Mouse (Mus musculus) kidney, postnatal 0 days (tissue): ENCODE data around the gene Gm28043. TPM values are rescaled to one million over a fixed set of nuclear protein-coding genes. Genes with fewer than 3 reads are reported as not detected.

Experiments used
- ATAC-seq: fragments of 200-750 bp; cut with Nextera tagmentation; replicated peaks from 2 replicates; pipeline ENCODE4 v1.8.0; 2017; ENCODE audit warnings: low read depth, moderate number of reproducible peaks, moderate TSS enrichment, moderate library complexity; ENCODE audit not compliant: low FRiP score
- DNase-seq: peaks from one replicate; pipeline ENCODE4 v3.0.0-alpha.2; 2016; ENCODE audit warnings: low spot score
- H3K27ac ChIP-seq: fragments of 300-500 bp; sonication (generic); 2 replicates; pipeline ENCODE4 v1.5.1; 2014; ENCODE audit warnings: mild to moderate bottlenecking
- H3K27me3 ChIP-seq: fragments of 300-500 bp; sonication (generic); 2 replicates; pipeline ENCODE4 v1.6.1; 2014; ENCODE audit warnings: low read length, mixed read lengths; ENCODE audit not compliant: insufficient read depth
- H3K36me3 ChIP-seq: fragments of 300-500 bp; sonication (generic); 2 replicates; pipeline ENCODE4 v1.6.1; 2014; ENCODE audit warnings: low read length, mixed read lengths; ENCODE audit not compliant: insufficient read depth
- H3K4me1 ChIP-seq: fragments of 300-500 bp; sonication (generic); replicated peaks from 2 replicates; pipeline ENCODE4 v1.6.1; 2014; ENCODE audit warnings: antibody characterized with exemption, low read length, mixed read lengths; ENCODE audit not compliant: insufficient read depth
- H3K4me2 ChIP-seq: fragments of 300-500 bp; sonication (generic); 2 replicates; pipeline ENCODE4 v1.6.1; 2014; ENCODE audit warnings: mild to moderate bottlenecking, low read length, moderate library complexity, mixed read lengths
- H3K4me3 ChIP-seq: fragments of 300-500 bp; sonication (generic); replicated peaks from 2 replicates; pipeline ENCODE4 v1.5.1; 2014; ENCODE audit warnings: low read depth, low read length
- H3K9ac ChIP-seq: fragments of 300-500 bp; sonication (generic); 2 replicates; pipeline ENCODE4 v1.6.1; 2014; ENCODE audit warnings: low read depth, low read length
- H3K9me3 ChIP-seq: fragments of 300-500 bp; sonication (generic); replicated peaks from 2 replicates; pipeline ENCODE4 v1.6.1; 2016; ENCODE audit warnings: low read length, inconsistent platforms, mixed read lengths
- CTCF ChIP-seq: IDR thresholded peaks from 2 replicates; pipeline ENCODE4 v1.5.1; 2016; ENCODE audit warnings: antibody characterized with exemption, low read depth, mild to moderate bottlenecking, moderate library complexity
- WGBS: fragments of 180-500 bp; shearing (Covaris S2); extraction: QIAGEN DNeasy Blood & Tissue Kit; methylation state at CpG from one replicate; pipeline ENCODE4 v1.1.7; 2014; 5-methylcytosine and 5-hydroxymethylcytosine counted together
- polyA plus RNA-seq: library from polyadenylated mRNA; unstranded; fragments of >200 nt; fragmentation: Nextera tagmentation; extraction: Ambion mirVana; gene quantifications from 2 replicates; pipeline ENCODE4 v1.2.1, GENCODE M21; 2015

Gm28043 gene
- polyA plus RNA-seq, 1 experiment from 2014 or later: 2.1 TPM

- no peak for ATAC-seq
- no peak overlapping the region for H3K4me2 ChIP-seq
- H3K36me3 ChIP-seq: peaks cover 28% of the 10 kb centered on the region
- no peak for TF ChIP-seq CTCF
- no peaks in the 10 kb centered on the region for H3K27me3 ChIP-seq
- H3K9ac ChIP-seq: no peak overlapping the region
- H3K4me1 ChIP-seq: no peaks in the 10 kb centered on the region
- DNase-seq: no peak
- WGBS: 82% methylated on average over 5 of the region's 5 CpGs
- no peak overlapping the region for H3K27ac ChIP-seq
- H3K9me3 ChIP-seq: no peaks in the 10 kb centered on the region
- H3K4me3 ChIP-seq: no peak overlapping the region
Measured at GRCm38 (mm10) chr17:29584306-29584705, 30.4 kb upstream of the Gm28043 start.

GRCm38 (mm10) chr17:29584737-29585136, 29.9 kb upstream of the Gm28043 start:
- Histone ChIP-seq H3K4me1 (no peaks in the 10 kb centered on the region), H3K4me2 (no peak overlapping the region), H3K9ac (no peak overlapping the region), H3K27me3 (no peaks in the 10 kb centered on the region), H3K27ac (no peak overlapping the region), H3K4me3 (no peak overlapping the region), H3K9me3 (no peaks in the 10 kb centered on the region), H3K36me3 (peaks cover 26% of the 10 kb centered on the region)
- DNase-seq: no peak
- no peak for TF ChIP-seq CTCF
- 95% methylated on average over 3 of the region's 3 CpGs for WGBS
- ATAC-seq: no peak

GRCm38 (mm10) chr17:29585446-29585845, 29.2 kb upstream of the Gm28043 start:
- peaks cover 22% of the 10 kb centered on the region for H3K36me3 ChIP-seq
- WGBS: 89% methylated on average over 6 of the region's 6 CpGs
- H3K4me1 ChIP-seq: no peaks in the 10 kb centered on the region
- H3K9me3 ChIP-seq: no peaks in the 10 kb centered on the region
- ATAC-seq (no peak), DNase-seq (no peak)
- no peak overlapping the region for H3K4me2 ChIP-seq
- no peaks in the 10 kb centered on the region for H3K27me3 ChIP-seq
- no peak overlapping the region for H3K4me3 ChIP-seq
- H3K27ac ChIP-seq: no peak overlapping the region
- no peak for TF ChIP-seq CTCF
- H3K9ac ChIP-seq: no peak overlapping the region

GRCm38 (mm10) chr17:29586921-29587320, 27.8 kb upstream of the Gm28043 start:
- H3K4me2 ChIP-seq: no peak overlapping the region
- H3K4me3 ChIP-seq: no peak overlapping the region
- no peak for TF ChIP-seq CTCF
- H3K4me1 ChIP-seq: no peaks in the 10 kb centered on the region
- H3K9me3 ChIP-seq: no peaks in the 10 kb centered on the region
- H3K9ac ChIP-seq: no peak overlapping the region
- ATAC-seq: no peak
- WGBS: 82% methylated on average over 9 of the region's 9 CpGs
- no peaks in the 10 kb centered on the region for H3K27me3 ChIP-seq
- no peak overlapping the region for H3K27ac ChIP-seq
- H3K36me3 ChIP-seq: peaks cover 22% of the 10 kb centered on the region
- DNase-seq: no peak

- Histone ChIP-seq H3K4me1 (no peaks in the 10 kb centered on the region), H3K27ac (no peak overlapping the region), H3K9me3 (no peaks in the 10 kb centered on the region), H3K27me3 (no peaks in the 10 kb centered on the region), H3K4me2 (no peak overlapping the region), H3K9ac (no peak overlapping the region), H3K4me3 (no peak overlapping the region), H3K36me3 (peaks cover 12% of the 10 kb centered on the region)
- TF ChIP-seq CTCF: no peak
- WGBS: 59% methylated on average over 11 of the region's 11 CpGs
- DNase-seq: no peak
- ATAC-seq: no peak
Measured at GRCm38 (mm10) chr17:29589221-29589898, 25.3 kb upstream of the Gm28043 start.

GRCm38 (mm10) chr17:29595891-29596770, 18.5 kb upstream of the Gm28043 start:
- H3K36me3 ChIP-seq: peaks cover 17% of the 10 kb centered on the region
- 0 out of 2 replicates have a peak, but pooled peaks have one; percentile 21 for ATAC-seq

More at GRCm38 (mm10) chr17:29595891-29596770, 18.5 kb upstream of the Gm28043 start:
- H3K27ac ChIP-seq: peak overlapping the region; percentile 25; the same call in 1 of the 2 replicates
- no peaks in the 10 kb centered on the region for H3K27me3 ChIP-seq
- no peak overlapping the region for H3K4me3 ChIP-seq
- no peaks in the 10 kb centered on the region for H3K9me3 ChIP-seq
- TF ChIP-seq CTCF: no peak
- no peaks in the 10 kb centered on the region for H3K4me1 ChIP-seq
- H3K4me2 ChIP-seq: no peak overlapping the region
- H3K9ac ChIP-seq: no peak overlapping the region
- no peak for DNase-seq
- WGBS: 77% methylated on average over 15 of the region's 15 CpGs
